Mouse (Mus musculus) adrenal gland, adult 2 months (tissue): Measurements from ENCODE around the gene Gm973. TPM values are rescaled to one million over a fixed set of nuclear protein-coding genes. Genes with fewer than 3 reads are reported as not detected.

Source experiments
- DNase-seq: peaks from one replicate; pipeline ENCODE4 v3.0.0; 2021
- polyA plus RNA-seq: library from polyadenylated mRNA; depleted of rRNA; stranded (reverse); fragments of >200 nt; gene quantifications from 2 replicates; pipeline ENCODE4 v1.2.3, GENCODE M21; 2012
- total RNA-seq, 2 experiments: library from RNA; stranded (reverse); gene quantifications; 2 replicates each; pipeline ENCODE4 v1.2.3; 2021

Gene Gm973
- total and polyA plus RNA-seq, 3 experiments, result 0.83 to 40.9 (median 1.4) TPM

- no peak for DNase-seq
These were observed 25.4 kb downstream of the Gm973 start for GRCm38 (mm10) chr1:59541271-59542020.

DNA sequence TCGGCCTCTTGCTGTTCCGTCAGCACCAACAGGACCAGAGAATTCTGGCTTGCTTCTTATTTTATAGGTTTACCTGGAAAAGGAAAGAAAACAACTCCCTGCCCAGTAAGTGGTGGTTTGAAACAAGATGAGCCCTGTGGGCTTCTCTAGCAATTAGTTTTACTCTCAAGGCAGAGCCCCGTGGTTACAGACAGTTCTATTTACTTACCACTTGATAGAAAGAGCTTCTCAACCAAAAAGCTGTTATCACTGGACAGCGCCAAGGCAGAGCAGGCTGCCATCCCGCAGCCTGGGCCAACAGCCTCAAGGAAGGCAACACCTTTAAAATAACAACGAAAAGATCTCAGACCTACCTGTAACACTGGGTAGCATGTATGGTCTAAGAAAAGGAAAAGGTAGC lies 26.2 kb downstream of the Gm973 start:
- DNase-seq, result no peak

GRCm38 (mm10) chr1:59543911-59544310 lies 27.8 kb downstream of the Gm973 start:
- no peak for DNase-seq

DNA sequence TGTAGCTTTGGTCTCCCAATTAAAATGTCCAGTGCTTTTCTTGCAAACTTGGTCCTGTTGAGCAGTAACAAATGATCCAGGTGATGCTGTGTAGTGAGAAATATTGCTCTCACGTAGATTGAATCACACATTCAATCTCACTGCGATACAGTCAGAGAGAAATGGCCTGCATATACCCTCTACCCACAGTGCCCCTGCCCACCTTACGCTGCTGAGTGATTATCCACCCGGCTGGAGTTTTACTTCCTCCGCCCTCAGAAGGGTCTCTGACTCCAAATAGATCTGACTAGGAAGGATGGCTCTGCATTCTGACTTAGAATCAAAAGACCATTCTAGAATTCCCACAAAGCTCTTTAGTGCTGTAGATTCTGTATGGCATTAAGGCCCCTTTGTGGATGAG lies 32.4 kb downstream of the Gm973 start:
- no peak for DNase-seq

- DNase-seq, result no peak
These were observed 33.1 kb downstream of the Gm973 start for GRCm38 (mm10) chr1:59549036-59549675.

GRCm38 (mm10) chr1:59550227-59550626 lies 34.2 kb downstream of the Gm973 start:
- DNase-seq, result no peak

- no peak for DNase-seq
These were observed 34.9 kb downstream of the Gm973 start for GRCm38 (mm10) chr1:59550996-59551395.

DNA sequence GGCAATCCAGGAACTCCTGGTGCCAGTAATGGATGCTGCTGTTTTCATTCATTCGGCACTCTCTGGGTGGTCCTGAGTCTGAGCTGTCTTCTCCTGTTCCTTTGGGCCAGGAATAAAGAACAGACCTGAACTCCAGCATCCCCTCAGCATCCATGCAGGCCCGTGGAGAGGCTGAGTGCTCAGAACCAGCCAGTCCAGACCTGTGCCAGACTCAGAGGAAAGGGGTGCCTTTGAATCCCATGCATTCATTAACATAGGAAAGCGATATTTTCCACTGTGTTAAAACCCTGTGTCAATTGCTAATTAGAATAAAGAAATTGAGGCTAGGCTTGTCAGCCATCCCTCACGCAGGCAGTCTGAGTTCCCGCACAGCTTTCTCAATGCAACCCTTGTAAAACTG lies 37.6 kb downstream of the Gm973 start:
- DNase-seq, result no peak

GRCm38 (mm10) chr1:59563581-59563980 lies 47.5 kb downstream of the Gm973 start:
- no peak for DNase-seq

DNA sequence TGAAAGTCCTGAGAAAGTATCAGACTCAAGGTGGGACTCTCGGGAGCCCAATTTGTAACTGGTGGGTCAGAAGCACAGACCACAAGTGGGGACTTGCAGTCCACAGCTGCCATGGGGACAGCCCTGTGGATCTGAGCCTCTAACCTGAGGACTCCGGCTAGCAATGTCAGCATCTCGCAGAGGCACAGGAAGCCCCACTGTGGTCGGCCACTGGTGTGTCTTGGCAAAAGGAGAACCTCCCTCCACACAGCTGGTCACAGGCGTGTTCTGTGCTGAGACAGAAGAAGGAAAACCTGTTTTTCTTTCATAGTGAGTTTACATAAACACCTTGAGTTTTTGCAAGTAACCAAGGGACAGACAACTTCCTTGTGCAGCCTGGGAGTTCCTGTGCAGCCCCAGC lies 49.7 kb downstream of the Gm973 start:
- no peak for DNase-seq

- no peak for DNase-seq
These were observed 50.2 kb downstream of the Gm973 start for GRCm38 (mm10) chr1:59566281-59566680.

DNA sequence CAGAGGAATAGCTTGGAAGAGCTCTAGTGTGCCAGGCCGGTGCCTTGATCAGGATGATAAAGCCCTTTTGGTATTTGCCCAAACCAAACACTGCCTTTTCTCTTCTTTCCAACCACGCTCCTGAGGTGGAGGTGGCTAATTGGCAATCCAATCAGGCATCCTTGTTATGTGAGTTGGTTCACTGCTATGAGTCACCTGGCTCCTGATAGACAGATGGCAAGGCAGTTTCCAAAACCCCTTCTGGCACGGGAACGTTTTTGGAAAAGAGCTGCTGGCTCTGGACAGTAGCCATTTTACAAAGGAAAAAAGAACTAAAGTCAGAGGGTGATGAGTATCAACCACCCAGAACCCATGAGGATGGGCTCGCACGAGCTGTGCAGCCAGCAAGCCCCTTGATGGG lies 50.9 kb downstream of the Gm973 start:
- DNase-seq, result no peak

GRCm38 (mm10) chr1:59567521-59567920 lies 51.5 kb downstream of the Gm973 start:
- no peak for DNase-seq

DNA sequence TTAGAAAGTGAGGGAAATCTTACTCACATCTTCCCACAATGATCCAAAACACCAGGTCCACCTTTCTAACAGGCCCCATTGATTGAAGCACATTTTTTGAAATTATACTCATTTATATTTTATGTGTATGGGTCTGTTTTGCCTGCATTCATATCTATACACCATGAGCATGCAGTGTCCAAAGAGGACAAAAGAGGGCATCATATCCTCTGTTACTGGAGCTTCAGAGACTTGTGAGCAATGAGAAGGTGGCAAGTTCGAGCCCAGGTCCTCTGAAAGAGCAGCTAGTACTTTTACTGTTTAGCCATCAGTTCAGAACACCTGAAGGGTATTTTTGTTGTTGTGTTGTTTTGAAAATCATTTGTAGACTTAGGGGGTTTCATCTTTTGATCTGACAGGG lies 52.2 kb downstream of the Gm973 start:
- no peak for DNase-seq

DNA sequence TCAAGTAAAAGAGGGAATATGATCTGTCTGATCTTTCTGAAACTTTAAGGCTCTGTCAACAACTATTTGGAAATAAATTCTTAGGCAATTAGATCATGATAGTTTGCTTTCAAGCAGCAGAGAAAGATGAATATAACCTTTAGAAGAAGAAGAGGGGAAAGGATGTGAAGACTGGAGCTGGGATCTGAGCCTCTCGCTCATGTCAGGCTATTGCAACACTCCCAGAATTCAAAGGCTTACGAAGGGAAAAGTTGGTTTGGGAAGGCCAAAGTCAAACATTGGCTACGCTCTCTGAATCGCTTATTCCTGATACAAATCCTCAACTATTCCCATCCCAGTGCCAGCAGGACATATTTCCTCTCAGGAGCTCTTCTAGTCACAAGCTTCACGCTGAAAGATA lies 53.2 kb downstream of the Gm973 start:
- no peak for DNase-seq

DNA sequence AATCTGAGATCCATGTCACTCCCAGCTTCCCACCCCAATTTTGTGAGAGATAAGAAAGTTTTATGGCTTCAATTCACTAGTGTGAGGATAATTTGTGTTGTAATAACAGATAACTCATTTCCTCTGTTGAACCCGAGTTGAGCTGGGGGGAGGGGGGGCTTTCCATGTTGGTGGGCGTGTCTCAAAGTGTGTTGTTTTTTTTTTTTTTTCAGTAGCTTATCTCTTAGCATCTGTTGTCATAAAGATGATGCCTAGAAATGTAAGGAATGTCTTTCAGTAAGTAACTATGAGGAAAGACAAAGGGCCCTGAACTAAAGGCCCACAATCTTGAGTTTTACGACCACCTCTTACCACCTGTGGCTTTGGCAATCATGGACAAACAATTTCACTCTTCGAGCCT lies 54.7 kb downstream of the Gm973 start:
- no peak for DNase-seq

- no peak for DNase-seq
These were observed 55.4 kb downstream of the Gm973 start for GRCm38 (mm10) chr1:59571502-59571901.

- no peak for DNase-seq
These were observed 57.8 kb downstream of the Gm973 start for GRCm38 (mm10) chr1:59573843-59574242.

- DNase-seq, result peak; percentile 15
These were observed 58.5 kb downstream of the Gm973 start for GRCm38 (mm10) chr1:59574262-59575187.

- DNase-seq, result no peak
These were observed 62.7 kb downstream of the Gm973 start for GRCm38 (mm10) chr1:59578770-59579169.

- no peak for DNase-seq
These were observed 63.3 kb downstream of the Gm973 start for GRCm38 (mm10) chr1:59579327-59579726.

- DNase-seq, result no peak
These were observed 64.2 kb downstream of the Gm973 start for GRCm38 (mm10) chr1:59580131-59580751.
